Mouse (Mus musculus): ENCODE results near the gene Msx3. TPM values are rescaled to one million over a fixed set of nuclear protein-coding genes. Genes with fewer than 3 reads are reported as not detected.

The Msx3 gene
- polyA plus RNA-seq, 1 experiment from 2014 or later, result 0.14 TPM

DNA sequence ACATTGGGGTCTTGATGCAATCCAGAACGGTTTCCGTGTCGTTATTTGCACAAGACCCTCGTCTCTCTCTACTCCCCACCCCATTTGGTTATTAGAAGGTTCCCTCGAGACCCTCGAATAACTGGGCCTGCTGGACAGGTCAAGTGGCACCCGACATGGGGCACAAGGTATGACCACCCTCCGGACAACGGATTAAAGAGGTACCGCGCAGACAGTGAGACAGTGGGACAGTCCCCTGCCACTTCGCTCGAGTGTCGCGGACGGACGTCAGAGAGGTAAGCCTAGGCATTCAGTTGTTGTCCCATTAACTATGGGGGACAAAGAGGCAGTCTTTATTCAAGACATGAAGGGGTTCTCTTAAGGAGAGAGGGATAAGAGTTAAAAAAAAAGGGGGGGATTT lies 37.6 kb downstream of the Msx3 start:
- H3K9ac ChIP-seq (ENCODE audit: low read depth, low read length), result no peak overlapping the region
- no peaks in the 10 kb centered on the region for H3K9me3 ChIP-seq (replicated peaks; ENCODE audit: control insufficient read depth, low read length)
- H3K4me1 ChIP-seq (ENCODE audit: control insufficient read depth, insufficient read depth, low read length), result no peaks in the 10 kb centered on the region
- peaks cover 15% of the 10 kb centered on the region; the same call in 1 of the 2 replicates for H3K36me3 ChIP-seq (ENCODE audit: control insufficient read depth, insufficient read depth, low read length)
- no peak overlapping the region for H3K27ac ChIP-seq (ENCODE audit: low read depth, low read length)
- WGBS (ENCODE audit: insufficient replicate concordance), result 94% methylated on average over 17 of the region's 17 CpGs
- ATAC-seq (replicated peaks; ENCODE audit: insufficient number of reproducible peaks, low FRiP score, low TSS enrichment), result no peak
- no peaks in the 10 kb centered on the region for H3K27me3 ChIP-seq (ENCODE audit: control insufficient read depth, insufficient read depth, low read length)
- H3K4me2 ChIP-seq, result no peak overlapping the region
- no peak overlapping the region for H3K4me3 ChIP-seq (ENCODE audit: low read depth, low read length)

DNA sequence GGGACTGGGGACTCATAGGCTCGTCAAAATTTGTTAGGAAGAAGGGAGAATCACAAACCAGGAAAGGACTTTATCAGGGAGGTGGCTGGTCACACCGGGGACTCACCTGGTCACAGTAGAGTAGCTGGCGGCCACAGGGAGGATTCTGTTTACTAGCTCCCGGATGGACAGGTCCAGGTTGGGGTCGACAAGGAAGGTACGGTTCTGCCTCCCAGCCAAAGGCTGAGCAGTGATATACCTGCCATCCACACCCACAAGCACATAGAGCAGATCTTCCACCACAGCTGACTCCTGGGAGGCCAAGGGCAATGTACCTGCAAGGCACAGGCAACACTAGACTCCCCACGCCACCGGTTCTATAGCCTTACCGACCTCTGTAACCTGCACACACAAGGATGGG lies 41.1 kb downstream of the Msx3 start:
- Histone ChIP-seq H3K9me3 (replicated peaks; ENCODE audit: control insufficient read depth, low read length) (no peaks in the 10 kb centered on the region), H3K27ac (ENCODE audit: low read depth, low read length) (no peak overlapping the region), H3K27me3 (ENCODE audit: control insufficient read depth, insufficient read depth, low read length) (no peaks in the 10 kb centered on the region), H3K4me2 (no peak overlapping the region), H3K9ac (ENCODE audit: low read depth, low read length) (no peak overlapping the region), H3K36me3 (ENCODE audit: control insufficient read depth, insufficient read depth, low read length) (peaks cover 25% of the 10 kb centered on the region), H3K4me3 (ENCODE audit: low read depth, low read length) (no peak overlapping the region), H3K4me1 (ENCODE audit: control insufficient read depth, insufficient read depth, low read length) (no peaks in the 10 kb centered on the region)
- WGBS (ENCODE audit: insufficient replicate concordance), result 91% methylated on average over 9 of the region's 9 CpGs
- no peak for ATAC-seq (replicated peaks; ENCODE audit: insufficient number of reproducible peaks, low FRiP score, low TSS enrichment)

DNA sequence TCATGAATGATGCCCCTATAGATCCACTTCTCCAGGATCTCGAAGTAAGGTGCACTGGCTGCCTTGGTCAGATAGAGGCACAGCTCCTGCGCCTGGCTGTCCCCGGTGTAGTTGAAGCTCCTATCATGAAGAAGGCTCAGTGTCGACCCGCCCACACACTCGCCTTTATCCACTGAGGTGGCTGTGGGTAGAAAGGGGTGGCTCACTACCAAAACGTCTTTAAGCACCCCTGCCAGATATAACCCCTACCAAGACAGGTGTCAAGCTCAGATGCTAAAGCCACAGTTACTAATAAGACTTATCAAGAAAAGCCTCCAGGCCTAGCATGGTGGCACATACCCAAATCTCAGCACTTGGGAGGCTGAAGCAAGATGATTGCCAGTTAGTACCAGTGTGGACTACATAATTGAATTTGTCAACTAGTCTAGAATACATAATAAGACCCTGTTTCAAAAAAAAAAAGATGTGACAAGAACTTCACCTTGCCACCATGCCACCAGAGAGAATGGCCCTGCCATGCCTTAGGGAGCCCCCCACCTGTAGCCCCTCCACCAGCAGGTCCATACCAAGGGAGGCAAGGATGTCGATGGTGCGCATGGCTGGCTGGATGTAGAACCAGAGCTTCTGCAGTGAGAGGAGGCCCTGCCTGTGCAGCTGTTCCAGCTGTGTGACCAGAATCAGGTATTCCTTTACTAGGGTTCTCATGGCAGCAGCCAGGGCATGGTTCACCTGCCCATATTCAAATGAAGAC lies 41.9 kb downstream of the Msx3 start:
- no peak for ATAC-seq (replicated peaks; ENCODE audit: insufficient number of reproducible peaks, low FRiP score, low TSS enrichment)
- H3K4me1 ChIP-seq (ENCODE audit: control insufficient read depth, insufficient read depth, low read length), result no peaks in the 10 kb centered on the region
- 87% methylated on average over 9 of the region's 9 CpGs for WGBS (ENCODE audit: insufficient replicate concordance)
- H3K36me3 ChIP-seq (ENCODE audit: control insufficient read depth, insufficient read depth, low read length), result peaks cover 25% of the 10 kb centered on the region
- H3K4me3 ChIP-seq (ENCODE audit: low read depth, low read length), result no peak overlapping the region
- no peak overlapping the region for H3K27ac ChIP-seq (ENCODE audit: low read depth, low read length)
- no peaks in the 10 kb centered on the region for H3K9me3 ChIP-seq (replicated peaks; ENCODE audit: control insufficient read depth, low read length)
- no peak overlapping the region for H3K9ac ChIP-seq (ENCODE audit: low read depth, low read length)
- H3K4me2 ChIP-seq, result no peak overlapping the region
- no peaks in the 10 kb centered on the region for H3K27me3 ChIP-seq (ENCODE audit: control insufficient read depth, insufficient read depth, low read length)

DNA sequence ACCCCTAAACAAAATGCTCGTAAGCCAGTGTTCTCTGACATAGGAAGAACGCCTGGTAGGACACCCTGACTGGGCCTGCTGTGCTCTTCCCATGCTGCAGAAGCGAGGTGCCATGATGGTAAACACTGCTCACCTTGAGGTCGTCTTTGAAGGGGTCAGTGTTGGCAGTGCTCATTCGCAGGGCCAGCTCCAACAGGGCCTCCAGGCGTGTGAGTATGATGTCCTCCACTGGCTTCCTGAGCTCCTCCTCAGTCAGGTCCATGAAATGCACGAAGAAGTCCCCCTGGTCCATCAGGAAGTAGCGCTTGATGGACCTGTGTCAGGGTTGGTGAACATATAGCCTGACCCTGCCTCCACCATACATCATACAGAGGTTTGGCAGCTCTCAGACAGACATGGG lies 44.2 kb downstream of the Msx3 start:
- Histone ChIP-seq H3K27me3 (ENCODE audit: control insufficient read depth, insufficient read depth, low read length) (no peaks in the 10 kb centered on the region), H3K9ac (ENCODE audit: low read depth, low read length) (no peak overlapping the region), H3K4me3 (ENCODE audit: low read depth, low read length) (no peak overlapping the region), H3K9me3 (replicated peaks; ENCODE audit: control insufficient read depth, low read length) (no peaks in the 10 kb centered on the region), H3K27ac (ENCODE audit: low read depth, low read length) (no peak overlapping the region), H3K36me3 (ENCODE audit: control insufficient read depth, insufficient read depth, low read length) (peaks cover 31% of the 10 kb centered on the region), H3K4me2 (no peak overlapping the region), H3K4me1 (ENCODE audit: control insufficient read depth, insufficient read depth, low read length) (no peaks in the 10 kb centered on the region)
- 84% methylated on average over 8 of the region's 8 CpGs for WGBS (ENCODE audit: insufficient replicate concordance)
- ATAC-seq (replicated peaks; ENCODE audit: insufficient number of reproducible peaks, low FRiP score, low TSS enrichment), result no peak

DNA sequence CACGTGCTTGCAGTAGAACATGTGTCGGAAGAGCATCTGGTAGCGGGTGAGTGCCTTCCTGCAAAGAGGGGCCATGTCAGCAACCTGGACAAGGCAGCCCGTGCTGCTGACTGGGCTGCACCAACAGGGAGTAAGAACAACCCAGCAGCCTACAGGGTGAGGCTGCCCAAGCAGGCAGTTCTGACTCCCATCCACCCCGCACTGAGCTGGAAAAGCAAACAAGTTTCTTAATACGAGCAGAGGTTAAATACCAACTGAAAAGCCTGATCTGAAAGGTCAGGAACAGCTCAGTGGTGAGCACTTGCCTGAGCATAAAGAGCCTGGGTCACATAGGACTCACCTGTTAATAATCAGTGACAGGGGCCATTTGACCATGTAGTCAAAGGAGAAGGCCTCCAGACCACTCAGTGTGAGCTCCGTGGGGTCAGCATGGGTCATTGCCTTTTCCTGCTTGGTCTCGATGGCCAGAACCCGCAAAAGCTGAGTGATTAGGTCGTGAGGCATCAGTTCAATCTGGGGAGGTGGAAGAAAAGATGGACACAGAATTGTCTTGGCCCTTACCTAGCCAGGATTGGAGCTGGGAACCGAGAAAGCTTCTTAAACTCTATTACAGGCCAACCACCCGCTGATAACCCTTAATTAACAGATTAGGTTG lies 47.7 kb downstream of the Msx3 start:
- Histone ChIP-seq H3K4me1 (ENCODE audit: control insufficient read depth, insufficient read depth, low read length) (no peaks in the 10 kb centered on the region), H3K27me3 (ENCODE audit: control insufficient read depth, insufficient read depth, low read length) (no peaks in the 10 kb centered on the region), H3K4me3 (ENCODE audit: low read depth, low read length) (no peak overlapping the region), H3K4me2 (no peak overlapping the region), H3K9ac (ENCODE audit: low read depth, low read length) (no peak overlapping the region), H3K9me3 (replicated peaks; ENCODE audit: control insufficient read depth, low read length) (no peaks in the 10 kb centered on the region), H3K27ac (ENCODE audit: low read depth, low read length) (no peak overlapping the region), H3K36me3 (ENCODE audit: control insufficient read depth, insufficient read depth, low read length) (peaks cover 35% of the 10 kb centered on the region)
- WGBS (ENCODE audit: insufficient replicate concordance), result 83% methylated on average over 12 of the region's 12 CpGs
- no peak for ATAC-seq (replicated peaks; ENCODE audit: insufficient number of reproducible peaks, low FRiP score, low TSS enrichment)

DNA sequence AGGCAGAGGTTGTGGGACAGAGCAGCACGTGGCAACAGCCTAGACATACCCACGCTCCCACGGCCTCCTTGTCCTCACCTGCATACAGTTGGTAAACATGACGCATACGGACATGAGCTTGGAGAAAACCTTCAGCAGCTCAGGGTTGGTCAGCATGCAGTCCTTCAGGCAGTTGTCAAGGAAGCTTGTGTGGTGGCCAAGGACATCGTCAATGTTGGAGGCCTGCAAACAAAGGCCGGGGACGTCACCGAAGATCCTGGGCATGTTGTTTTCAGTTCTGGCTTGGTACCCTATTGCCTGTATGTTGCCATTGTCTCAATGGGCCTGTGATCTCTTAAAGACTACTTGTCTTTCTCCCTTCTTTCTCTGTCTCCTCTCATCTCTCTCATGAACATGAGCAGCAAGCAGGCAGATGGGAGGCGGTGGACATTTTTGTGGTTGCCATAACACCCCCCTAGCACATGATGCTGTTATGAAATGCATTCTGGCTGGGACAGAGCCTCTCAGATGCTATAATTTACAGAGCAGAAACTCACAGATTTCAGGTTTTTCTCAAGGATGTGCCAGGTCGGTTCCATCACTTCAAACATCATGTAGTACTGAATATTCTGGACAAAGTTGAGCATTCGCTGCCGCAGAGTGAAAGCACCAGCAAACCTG lies 50.1 kb downstream of the Msx3 start:
- no peak overlapping the region for H3K4me3 ChIP-seq (ENCODE audit: low read depth, low read length)
- peaks cover 3% of the 10 kb centered on the region; the same call in 1 of the 2 replicates for H3K27me3 ChIP-seq (ENCODE audit: control insufficient read depth, insufficient read depth, low read length)
- no peak overlapping the region for H3K9ac ChIP-seq (ENCODE audit: low read depth, low read length)
- no peak overlapping the region for H3K27ac ChIP-seq (ENCODE audit: low read depth, low read length)
- H3K4me2 ChIP-seq, result no peak overlapping the region
- H3K4me1 ChIP-seq (ENCODE audit: control insufficient read depth, insufficient read depth, low read length), result no peaks in the 10 kb centered on the region
- WGBS (ENCODE audit: insufficient replicate concordance), result 92% methylated on average over 13 of the region's 13 CpGs
- H3K36me3 ChIP-seq (ENCODE audit: control insufficient read depth, insufficient read depth, low read length), result peaks cover 33% of the 10 kb centered on the region
- no peak for ATAC-seq (replicated peaks; ENCODE audit: insufficient number of reproducible peaks, low FRiP score, low TSS enrichment)
- H3K9me3 ChIP-seq (replicated peaks; ENCODE audit: control insufficient read depth, low read length), result no peaks in the 10 kb centered on the region

Other genes starting within 250 kb of the Msx3 start
- not detected in 2 replicates for gene Adgra1, start 214.9 kb downstream of the Msx3 start, polyA plus RNA-seq (2014; fragmentation: Nextera tagmentation; extraction: Ambion mirVana)
- gene Kndc1, start 154.4 kb downstream of the Msx3 start, polyA plus RNA-seq (2014; fragmentation: Nextera tagmentation; extraction: Ambion mirVana), result 0.03 TPM in 1 of 2 replicates, not detected in the other
- gene Utf1, start 105.3 kb downstream of the Msx3 start, polyA plus RNA-seq (2014; fragmentation: Nextera tagmentation; extraction: Ambion mirVana), result not detected in 2 replicates
- 0.21 and 0.29 TPM in 2 replicates for gene 6430531B16Rik, start 70.3 kb downstream of the Msx3 start, polyA plus RNA-seq (2014; fragmentation: Nextera tagmentation; extraction: Ambion mirVana)
- 1.0 and 1.4 TPM in 2 replicates for gene Adam8, start 56.5 kb downstream of the Msx3 start, polyA plus RNA-seq (2014; fragmentation: Nextera tagmentation; extraction: Ambion mirVana)
- 31.9 and 34.3 TPM in 2 replicates for gene Zfp511, start 12.7 kb downstream of the Msx3 start, polyA plus RNA-seq (2014; fragmentation: Nextera tagmentation; extraction: Ambion mirVana)
- 37.3 and 42.1 TPM in 2 replicates for gene Tubgcp2, start 12.4 kb downstream of the Msx3 start, polyA plus RNA-seq (2014; fragmentation: Nextera tagmentation; extraction: Ambion mirVana)
- gene Caly, start 33.5 kb upstream of the Msx3 start, polyA plus RNA-seq (2014; fragmentation: Nextera tagmentation; extraction: Ambion mirVana), result 0.24 and 0.54 TPM in 2 replicates
- gene Prap1, start 44.3 kb upstream of the Msx3 start, polyA plus RNA-seq (2014; fragmentation: Nextera tagmentation; extraction: Ambion mirVana), result not detected in 2 replicates
- gene Fuom, start 53.4 kb upstream of the Msx3 start, polyA plus RNA-seq (2014; fragmentation: Nextera tagmentation; extraction: Ambion mirVana), result 69.3 and 71.7 TPM in 2 replicates
- 17.1 and 19.0 TPM in 2 replicates for gene Paox, start 66.7 kb upstream of the Msx3 start, polyA plus RNA-seq (2014; fragmentation: Nextera tagmentation; extraction: Ambion mirVana)
- gene Echs1, start 67.4 kb upstream of the Msx3 start, polyA plus RNA-seq (2014; fragmentation: Nextera tagmentation; extraction: Ambion mirVana), result 179 and 198 TPM in 2 replicates
- gene Mtg1, start 88.5 kb upstream of the Msx3 start, polyA plus RNA-seq (2014; fragmentation: Nextera tagmentation; extraction: Ambion mirVana), result 24.8 and 33.7 TPM in 2 replicates
- 0.04 TPM in 1 of 2 replicates, not detected in the other for gene Sprn, start 105.8 kb upstream of the Msx3 start, polyA plus RNA-seq (2014; fragmentation: Nextera tagmentation; extraction: Ambion mirVana)
- gene Olfr522, start 115.7 kb upstream of the Msx3 start, polyA plus RNA-seq (2014; fragmentation: Nextera tagmentation; extraction: Ambion mirVana), result not detected in 2 replicates
- not detected in 2 replicates for gene Olfr523, start 124.1 kb upstream of the Msx3 start, polyA plus RNA-seq (2014; fragmentation: Nextera tagmentation; extraction: Ambion mirVana)
- gene Olfr524, start 156.9 kb upstream of the Msx3 start, polyA plus RNA-seq (2014; fragmentation: Nextera tagmentation; extraction: Ambion mirVana), result not detected in 2 replicates
- not detected in 2 replicates for gene Cd163l1, start 169.2 kb upstream of the Msx3 start, polyA plus RNA-seq (2014; fragmentation: Nextera tagmentation; extraction: Ambion mirVana)
- not detected in 2 replicates for gene 5830411N06Rik, start 198.2 kb upstream of the Msx3 start, polyA plus RNA-seq (2014; fragmentation: Nextera tagmentation; extraction: Ambion mirVana)